Mouse (Mus musculus): Measurements from ENCODE around the gene Scarb2. TPM values are rescaled to one million over a fixed set of nuclear protein-coding genes. Genes with fewer than 3 reads are reported as not detected.
"Not testable (repeated sequence)": the region's sequence is repeated elsewhere in the genome, so short reads cannot be mapped to it uniquely, and the experiment has no call there.

Gene Scarb2
- polyA plus RNA-seq (2012; ENCODE audit: insufficient read depth, insufficient read length, low replicate concordance, missing spikeins), result 78.7 and 130 TPM in 2 replicates

DNA sequence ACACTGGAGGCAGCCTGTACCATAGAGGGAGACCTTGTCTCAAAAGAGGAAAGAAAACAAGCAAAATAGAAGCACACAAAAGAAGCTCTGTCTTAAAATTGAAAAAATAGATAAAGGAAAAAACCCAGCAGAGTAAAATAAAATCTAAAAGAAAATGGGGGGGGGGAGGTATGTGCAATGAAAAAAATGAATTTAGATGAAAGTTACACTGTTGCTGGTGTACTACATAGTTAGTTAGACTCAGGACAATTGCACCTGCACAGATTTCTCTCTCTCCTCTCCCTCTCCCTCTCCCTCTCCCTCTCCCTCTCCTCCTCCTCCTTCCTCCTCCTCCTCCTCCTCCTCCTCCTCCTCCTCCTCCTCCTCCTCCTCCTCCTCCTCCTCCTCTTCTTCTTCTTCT lies at the start of gene Scarb2:
TSS of gene Scarb2 (minus strand) at position 101 of the 400 bp plus-strand sequence.
- peak within 1 kb of the TSS; percentile 87 for H3K4me3 ChIP-seq (ENCODE audit: insufficient read depth, low read depth, low read length)
- peaks cover 8% of the 10 kb centered on the region; the same call in 1 of the 2 replicates for H3K4me1 ChIP-seq (ENCODE audit: control insufficient read depth, insufficient read depth, low read length)
- no peak for TF ChIP-seq CTCF (IDR thresholded peaks at IDR 0.05; ENCODE audit: insufficient read depth, low read depth, low read length)
- no peak for TF ChIP-seq POLR2A (IDR thresholded peaks at IDR 0.05; ENCODE audit: insufficient read depth, low read depth, low read length)
- H3K27ac ChIP-seq (ENCODE audit: insufficient read depth, low read depth, low read length), result peak within 1 kb of the TSS; percentile 63

DNA sequence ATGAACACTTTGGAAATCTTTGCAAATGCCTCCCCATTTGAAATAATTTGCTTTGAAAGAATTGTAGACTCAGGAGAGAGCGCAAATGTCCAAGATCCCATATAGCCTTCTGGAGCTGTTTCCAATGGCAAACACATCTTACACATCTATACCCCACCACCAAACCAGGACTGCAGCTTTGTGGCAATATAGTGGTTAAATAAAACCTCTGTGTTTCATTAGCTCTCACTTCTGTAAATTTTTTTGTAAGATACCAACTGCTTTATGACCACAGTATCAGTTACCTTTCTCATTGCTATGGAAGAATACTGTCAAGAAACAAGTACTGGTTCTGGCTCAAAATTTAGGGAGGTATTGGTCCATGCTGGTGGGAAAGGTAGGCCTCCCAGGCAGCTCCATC lies 49.3 kb upstream of the Scarb2 start:
- H3K27ac ChIP-seq (ENCODE audit: insufficient read depth, low read depth, low read length), result no peak overlapping the region
- 94% methylated on average over 1 of the region's 1 CpGs for WGBS

DNA sequence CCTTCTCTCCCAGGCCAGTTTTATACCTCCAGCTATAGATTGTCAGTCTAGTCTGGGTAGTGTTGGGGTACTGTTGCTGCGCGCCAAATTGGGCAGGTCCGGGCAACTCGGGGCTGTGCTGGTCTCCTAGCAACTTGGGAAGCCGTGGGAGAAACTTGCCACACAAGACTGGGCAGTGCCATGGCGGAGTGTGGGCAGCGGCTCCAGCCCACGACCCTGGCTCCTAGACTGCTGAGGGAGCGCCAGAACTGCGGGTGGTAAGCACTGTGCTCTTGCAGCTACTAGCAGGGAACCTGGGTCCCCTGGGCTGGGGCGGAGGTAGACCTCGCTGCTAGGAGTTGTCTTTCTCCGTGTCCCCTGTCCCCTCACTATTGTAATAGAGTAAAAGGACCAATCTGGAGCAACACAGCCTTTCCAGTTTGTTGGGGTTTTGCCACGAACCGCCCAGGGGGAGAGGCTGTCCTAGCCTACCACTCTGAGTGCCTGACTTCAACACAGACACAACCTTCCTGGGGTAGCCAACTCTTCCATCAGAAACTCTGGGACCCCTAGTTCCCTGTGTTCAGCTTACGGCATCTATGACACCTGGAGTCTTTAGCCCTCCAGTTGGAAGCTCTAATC lies 48.4 kb upstream of the Scarb2 start, which contains the start of gene Fam47e:
TSS of gene Fam47e (plus strand) at position 179 of the 621 bp plus-strand sequence.
- H3K4me1 ChIP-seq (ENCODE audit: control insufficient read depth, insufficient read depth, low read length), result peaks cover 5% of the 10 kb centered on the region
- WGBS, result 39% methylated on average over 16 of the region's 16 CpGs
- H3K4me3 ChIP-seq (ENCODE audit: insufficient read depth, low read depth, low read length), result no peak within 1 kb of the TSS
- H3K27ac ChIP-seq (ENCODE audit: insufficient read depth, low read depth, low read length), result no peak within 1 kb of the TSS
- no peak for TF ChIP-seq CTCF (IDR thresholded peaks at IDR 0.05; ENCODE audit: insufficient read depth, low read depth, low read length)

More for the DNA sequence above, 49.3 kb upstream of the Scarb2 start:
- H3K4me3 ChIP-seq (ENCODE audit: insufficient read depth, low read depth, low read length), result no peak overlapping the region
- TF ChIP-seq POLR2A (IDR thresholded peaks at IDR 0.05; ENCODE audit: insufficient read depth, low read depth, low read length) (no peak), CTCF (IDR thresholded peaks at IDR 0.05; ENCODE audit: insufficient read depth, low read depth, low read length) (no peak)
- peaks cover 5% of the 10 kb centered on the region for H3K4me1 ChIP-seq (ENCODE audit: control insufficient read depth, insufficient read depth, low read length)

- no peak for TF ChIP-seq POLR2A (IDR thresholded peaks at IDR 0.05; ENCODE audit: insufficient read depth, low read depth, low read length)
- TF ChIP-seq CTCF (IDR thresholded peaks at IDR 0.05; ENCODE audit: insufficient read depth, low read depth, low read length), result no peak
- Histone ChIP-seq H3K4me1 (ENCODE audit: control insufficient read depth, insufficient read depth, low read length) (peaks cover 5% of the 10 kb centered on the region), H3K4me3 (ENCODE audit: insufficient read depth, low read depth, low read length) (no peak overlapping the region), H3K27ac (ENCODE audit: insufficient read depth, low read depth, low read length) (no peak overlapping the region)
- WGBS, result 41% methylated on average over 4 of the region's 4 CpGs
These were observed 47.8 kb upstream of the Scarb2 start for GRCm38 (mm10) chr5:92554443-92554842.

DNA sequence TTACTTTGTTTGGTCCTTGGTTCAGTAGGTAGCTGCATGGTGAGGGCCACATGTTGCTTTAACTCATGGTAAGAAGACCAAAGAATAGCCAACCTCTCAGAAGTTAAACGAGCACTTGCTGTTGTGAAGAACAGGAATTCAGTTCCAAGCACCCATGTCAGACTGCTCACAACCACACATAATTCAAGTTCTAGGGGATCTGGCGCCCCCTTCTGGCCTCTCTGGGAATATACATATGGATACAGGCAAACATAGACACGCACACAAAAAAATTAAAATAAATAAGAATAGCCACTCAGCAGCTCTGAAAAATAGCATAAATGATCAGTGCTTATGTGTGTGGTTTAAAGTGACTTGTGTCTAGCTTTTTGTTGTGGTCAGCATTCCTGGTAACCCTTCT lies 47.3 kb upstream of the Scarb2 start:
- Histone ChIP-seq H3K4me3 (ENCODE audit: insufficient read depth, low read depth, low read length) (no peak overlapping the region), H3K27ac (ENCODE audit: insufficient read depth, low read depth, low read length) (no peak overlapping the region), H3K4me1 (ENCODE audit: control insufficient read depth, insufficient read depth, low read length) (peaks cover 5% of the 10 kb centered on the region)
- 64% methylated on average over 3 of the region's 3 CpGs for WGBS
- TF ChIP-seq CTCF (IDR thresholded peaks at IDR 0.05; ENCODE audit: insufficient read depth, low read depth, low read length), result no peak
- TF ChIP-seq POLR2A (IDR thresholded peaks at IDR 0.05; ENCODE audit: insufficient read depth, low read depth, low read length), result no peak

DNA sequence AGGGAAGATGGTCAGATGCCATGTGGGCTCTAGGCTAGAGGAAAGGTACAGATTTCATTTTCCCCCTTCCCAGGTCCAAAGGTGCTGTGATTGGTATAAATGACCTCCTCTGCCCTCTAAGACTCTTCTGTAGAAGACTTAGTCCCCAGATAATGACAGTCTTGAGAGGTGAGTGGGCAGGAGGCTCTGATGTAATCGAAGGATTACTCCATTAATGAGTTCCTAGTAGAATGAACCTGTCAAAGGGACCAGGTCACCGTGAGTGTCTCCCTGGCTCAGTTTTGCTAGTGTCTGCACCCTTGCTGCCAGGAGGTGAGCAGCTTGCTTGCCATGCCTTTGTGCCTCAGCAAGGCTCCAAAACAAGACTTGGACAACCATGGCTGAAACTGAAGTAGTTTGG lies 46.0 kb upstream of the Scarb2 start:
- Histone ChIP-seq H3K27ac (ENCODE audit: insufficient read depth, low read depth, low read length) (no peak overlapping the region), H3K4me1 (ENCODE audit: control insufficient read depth, insufficient read depth, low read length) (peaks cover 5% of the 10 kb centered on the region), H3K4me3 (ENCODE audit: insufficient read depth, low read depth, low read length) (no peak overlapping the region)
- WGBS, result 89% methylated on average over 2 of the region's 2 CpGs
- no peak for TF ChIP-seq CTCF (IDR thresholded peaks at IDR 0.05; ENCODE audit: insufficient read depth, low read depth, low read length)
- TF ChIP-seq POLR2A (IDR thresholded peaks at IDR 0.05; ENCODE audit: insufficient read depth, low read depth, low read length), result no peak

DNA sequence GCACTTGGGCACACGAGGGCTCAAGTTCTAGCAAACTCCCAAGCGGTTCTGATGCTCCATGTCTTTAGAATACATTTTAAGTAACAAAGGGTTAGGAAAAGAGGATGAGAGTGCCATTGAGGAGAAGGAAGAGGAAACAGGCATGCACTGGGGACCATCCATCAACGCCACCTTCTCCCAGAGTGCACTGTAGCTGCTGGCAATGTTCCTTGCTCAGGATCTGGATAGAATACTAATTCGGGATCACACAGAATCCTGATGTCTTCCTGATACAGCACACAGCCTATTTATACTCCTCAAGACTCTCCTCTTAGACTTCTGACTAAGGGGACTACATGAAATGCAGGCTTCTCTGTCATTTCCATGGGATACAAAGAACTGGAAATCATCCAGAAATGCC lies 33.1 kb upstream of the Scarb2 start:
- TF ChIP-seq POLR2A (IDR thresholded peaks at IDR 0.05; ENCODE audit: insufficient read depth, low read depth, low read length) (no peak), CTCF (IDR thresholded peaks at IDR 0.05; ENCODE audit: insufficient read depth, low read depth, low read length) (no peak)
- WGBS, result 67% methylated on average over 4 of the region's 4 CpGs
- H3K4me1 ChIP-seq (ENCODE audit: control insufficient read depth, insufficient read depth, low read length), result no peaks in the 10 kb centered on the region
- H3K27ac ChIP-seq (ENCODE audit: insufficient read depth, low read depth, low read length), result no peak overlapping the region
- H3K4me3 ChIP-seq (ENCODE audit: insufficient read depth, low read depth, low read length), result no peak overlapping the region

DNA sequence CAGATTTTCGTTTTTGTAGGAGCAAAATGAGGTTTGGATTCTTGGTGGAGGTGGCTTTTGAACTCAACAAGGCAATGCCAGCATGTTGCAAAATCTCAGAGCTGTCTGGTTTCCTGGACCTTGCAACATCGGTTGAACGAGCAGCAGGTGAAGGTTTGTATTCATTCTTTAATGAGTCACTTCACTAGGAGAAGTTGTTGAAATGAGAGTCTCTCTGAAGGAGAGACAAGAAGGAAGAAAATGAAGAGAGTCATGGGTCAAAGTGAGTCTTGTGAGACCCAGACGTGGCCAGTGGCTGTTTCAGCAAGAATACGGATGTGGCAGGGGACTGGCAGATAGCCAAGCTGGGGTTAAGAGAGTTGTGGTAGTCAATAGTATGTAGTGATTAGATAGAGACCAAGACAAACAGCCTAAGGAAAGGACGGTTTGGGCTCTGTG lies 18.2 kb upstream of the Scarb2 start:
- WGBS, result 68% methylated on average over 6 of the region's 6 CpGs
- Histone ChIP-seq H3K4me1 (ENCODE audit: control insufficient read depth, insufficient read depth, low read length) (no peaks in the 10 kb centered on the region), H3K4me3 (ENCODE audit: insufficient read depth, low read depth, low read length) (no peak overlapping the region), H3K27ac (ENCODE audit: insufficient read depth, low read depth, low read length) (no peak overlapping the region)
- TF ChIP-seq POLR2A (IDR thresholded peaks at IDR 0.05; ENCODE audit: insufficient read depth, low read depth, low read length) (no peak), CTCF (IDR thresholded peaks at IDR 0.05; ENCODE audit: insufficient read depth, low read depth, low read length) (no peak)

DNA sequence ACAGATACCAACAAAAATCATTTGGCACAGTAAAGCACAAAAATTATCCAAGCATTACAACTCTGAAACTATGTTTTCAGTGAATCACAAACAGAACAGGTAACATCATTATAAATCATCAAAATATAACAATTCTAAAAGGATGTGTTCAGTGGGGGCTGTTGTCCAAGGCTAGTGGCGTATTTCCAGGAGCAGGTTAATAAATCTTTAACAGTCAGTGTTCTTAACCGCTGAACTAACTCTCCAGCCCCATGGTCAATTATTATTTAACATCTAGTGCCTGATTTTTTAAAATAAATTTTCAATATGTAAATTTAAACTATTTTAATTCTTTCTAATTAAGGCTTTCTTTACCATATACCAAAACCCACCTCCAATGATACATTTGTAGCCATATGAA lies 14.5 kb upstream of the Scarb2 start:
- not testable (repeated sequence) for H3K4me1 ChIP-seq (ENCODE audit: control insufficient read depth, insufficient read depth, low read length); H3K4me3 ChIP-seq (ENCODE audit: insufficient read depth, low read depth, low read length); H3K27ac ChIP-seq (ENCODE audit: insufficient read depth, low read depth, low read length)
- 90% methylated on average over 2 of the region's 2 CpGs for WGBS

DNA sequence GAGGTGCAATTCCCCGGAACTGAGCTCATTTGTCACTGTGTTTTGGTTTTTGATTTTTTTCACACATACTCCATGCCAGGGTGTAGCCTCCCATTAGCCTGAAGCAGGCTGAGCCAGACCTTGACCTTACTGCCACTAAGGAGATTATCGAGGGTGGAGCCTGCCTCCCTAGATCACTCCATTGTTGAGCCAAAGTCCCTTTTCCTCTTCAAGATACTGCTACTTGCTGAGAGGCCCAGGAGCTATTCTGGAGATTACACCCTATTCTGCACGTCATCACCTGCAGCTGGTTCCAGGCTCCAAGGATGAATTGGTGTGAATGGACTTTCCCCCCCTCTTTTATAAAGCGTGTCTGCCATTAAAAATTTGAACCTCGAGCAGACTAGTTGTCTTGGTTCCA lies 5.4 kb upstream of the Scarb2 start:
- no peak for TF ChIP-seq CTCF (IDR thresholded peaks at IDR 0.05; ENCODE audit: insufficient read depth, low read depth, low read length)
- TF ChIP-seq POLR2A (IDR thresholded peaks at IDR 0.05; ENCODE audit: insufficient read depth, low read depth, low read length), result no peak
- H3K4me3 ChIP-seq (ENCODE audit: insufficient read depth, low read depth, low read length), result no peak overlapping the region
- 94% methylated on average over 5 of the region's 5 CpGs for WGBS
- no peaks in the 10 kb centered on the region for H3K4me1 ChIP-seq (ENCODE audit: control insufficient read depth, insufficient read depth, low read length)
- no peak overlapping the region for H3K27ac ChIP-seq (ENCODE audit: insufficient read depth, low read depth, low read length)

Data from olfactory bulb, adult 2 months (tissue).